Mouse (Mus musculus) B cell, adult (primary cell): ENCODE results near the gene Ilf2. TPM values are rescaled to one million over a fixed set of nuclear protein-coding genes. Genes with fewer than 3 reads are reported as not detected.

ENCODE experiments used
- total RNA-seq: library from RNA; stranded (reverse); gene quantifications from 4 replicates; pipeline ENCODE4 v1.2.4, GENCODE M21; 2023; ENCODE audit not compliant: inconsistent age

Ilf2 gene
- total RNA-seq, result 85.5 to 94.6 TPM (median 90.6 TPM) in 4 replicates

DNA sequence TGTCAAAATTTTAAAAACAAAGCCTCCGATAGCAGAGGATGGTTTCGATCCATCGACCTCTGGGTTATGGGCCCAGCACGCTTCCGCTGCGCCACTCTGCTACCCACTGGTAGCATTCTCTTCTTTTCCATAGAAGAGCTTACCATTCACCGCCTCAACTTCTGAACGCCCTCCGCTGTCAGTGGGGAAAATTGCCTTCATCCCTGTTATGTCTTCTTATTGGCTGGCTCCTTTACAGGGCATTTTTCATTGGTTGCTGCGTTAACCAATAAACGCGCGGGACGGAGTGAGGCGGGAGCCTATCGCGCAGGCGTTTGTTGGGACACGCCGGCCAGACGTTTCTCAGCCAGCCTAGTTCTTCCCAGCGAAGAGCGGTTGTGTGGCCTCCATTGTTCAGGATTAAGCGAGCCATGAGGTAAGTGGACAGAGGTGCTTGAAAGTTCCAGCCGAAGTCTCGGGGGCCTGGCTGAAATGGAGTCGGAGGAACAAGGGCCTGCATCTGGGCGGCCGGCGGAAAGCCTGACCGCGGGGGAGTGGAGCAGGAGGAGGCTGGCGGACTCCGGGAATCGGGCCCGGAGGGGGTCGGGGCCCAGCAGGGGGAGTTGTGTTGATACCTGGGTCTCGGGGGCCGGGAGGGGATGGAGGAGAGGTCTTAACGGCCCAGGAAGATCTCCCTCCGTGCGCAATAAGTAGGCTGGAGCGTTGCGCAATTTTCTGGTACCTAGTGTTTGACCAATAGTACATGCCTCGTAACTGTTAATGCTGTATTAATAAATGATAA lies at the start of gene Ilf2:
Ilf2 (plus strand) TSS at position 296 of the 781 bp plus-strand sequence.

DNA sequence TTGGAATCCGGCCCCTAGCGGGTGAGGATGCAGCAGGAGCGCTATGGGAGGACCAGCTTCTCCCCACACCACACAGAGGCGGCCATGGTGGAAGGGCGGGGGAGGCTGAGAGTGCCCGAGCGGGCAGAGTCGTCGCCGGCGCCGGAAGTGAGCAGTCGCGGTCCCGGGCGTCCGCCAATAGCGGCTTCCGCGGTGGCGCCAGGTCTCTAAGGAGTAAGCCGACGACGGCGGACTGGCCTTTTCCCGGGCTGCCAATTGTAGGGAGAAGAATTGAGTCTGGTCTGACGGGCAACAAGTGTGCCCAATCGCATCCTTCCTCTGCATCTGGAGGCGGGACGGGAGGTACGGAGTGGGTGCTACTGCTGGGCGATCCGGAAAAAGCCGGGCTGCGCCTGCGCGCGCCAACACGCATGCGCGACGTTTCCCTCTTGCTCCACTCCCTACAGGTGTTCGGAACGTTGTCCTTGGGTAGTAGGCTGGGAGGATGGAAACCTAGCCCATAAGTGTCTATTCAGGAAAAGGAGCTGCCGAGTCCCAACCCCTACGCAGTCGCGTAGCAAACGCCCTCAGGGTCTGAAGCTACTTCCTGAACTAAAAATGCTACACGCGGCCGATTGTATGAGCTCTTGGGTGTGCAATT lies 42.4 kb upstream of the Ilf2 start, which contains the start of gene Ints3:
Ints3 (minus strand) TSS at position 242 of the 640 bp plus-strand sequence.

DNA sequence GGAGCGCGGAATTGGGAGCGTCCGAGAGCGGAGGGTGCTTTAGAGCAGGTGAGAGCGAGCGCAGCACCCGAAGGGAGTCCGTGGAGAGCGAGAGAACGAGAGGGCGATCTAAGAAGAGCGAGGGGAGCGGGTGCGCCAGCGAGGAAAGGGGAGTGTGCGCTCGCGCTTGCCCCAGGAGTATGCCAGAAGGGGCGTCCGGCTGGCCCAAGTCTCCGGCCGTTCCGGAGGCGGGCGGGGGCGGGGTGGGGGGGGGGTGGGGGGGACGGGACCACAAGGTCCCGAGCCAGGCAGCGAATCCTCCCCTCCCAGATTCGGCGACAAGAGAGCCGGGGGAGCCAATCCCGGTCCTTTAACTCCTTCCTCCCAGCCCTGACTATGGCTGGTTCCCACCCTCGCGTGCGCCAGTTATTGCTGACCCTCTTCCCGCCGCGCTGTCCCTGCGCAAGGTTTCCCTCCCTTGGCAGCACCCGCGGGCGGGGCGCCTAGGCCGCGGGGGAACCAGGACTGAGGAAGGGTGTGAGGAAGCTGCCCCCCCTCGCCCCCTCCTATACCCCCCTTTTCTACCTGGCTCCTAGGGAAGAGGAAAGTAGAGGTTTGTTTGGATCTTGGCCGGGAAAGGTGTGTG lies 10.1 kb upstream of the Ilf2 start, which contains the start of gene Npr1:
Npr1 (minus strand) TSS at position 181 of the 625 bp plus-strand sequence.

DNA sequence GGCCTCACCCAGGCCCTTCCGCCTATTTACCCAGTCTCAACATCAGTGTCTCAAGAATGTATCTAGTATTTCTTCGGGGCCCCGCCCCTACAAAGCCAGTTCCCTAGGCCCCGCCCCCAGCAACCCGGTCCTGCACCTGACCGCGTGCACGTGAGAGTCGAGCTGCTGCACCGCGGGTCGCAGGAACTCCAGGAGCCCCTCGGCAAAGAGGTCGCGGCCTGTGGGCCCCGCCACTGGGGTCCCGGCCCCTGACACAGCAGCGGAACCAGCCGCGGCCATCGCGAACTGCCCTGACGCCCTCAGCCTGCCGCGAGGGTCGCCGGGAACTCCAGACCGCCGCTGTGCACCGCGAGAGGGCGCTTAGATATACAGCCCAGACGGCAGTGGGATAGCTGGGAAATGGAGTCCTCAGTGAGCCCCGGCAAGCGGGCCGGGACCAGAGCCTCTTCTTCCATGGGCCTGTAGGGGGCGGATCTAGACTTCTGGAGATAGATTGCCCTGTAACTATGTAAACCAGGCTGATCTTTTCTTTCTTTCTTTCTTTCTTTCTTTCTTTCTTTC lies 14.8 kb downstream of the Ilf2 start, which contains the start of gene Snapin:
Snapin (minus strand) TSS at position 338 of the 561 bp plus-strand sequence.

DNA sequence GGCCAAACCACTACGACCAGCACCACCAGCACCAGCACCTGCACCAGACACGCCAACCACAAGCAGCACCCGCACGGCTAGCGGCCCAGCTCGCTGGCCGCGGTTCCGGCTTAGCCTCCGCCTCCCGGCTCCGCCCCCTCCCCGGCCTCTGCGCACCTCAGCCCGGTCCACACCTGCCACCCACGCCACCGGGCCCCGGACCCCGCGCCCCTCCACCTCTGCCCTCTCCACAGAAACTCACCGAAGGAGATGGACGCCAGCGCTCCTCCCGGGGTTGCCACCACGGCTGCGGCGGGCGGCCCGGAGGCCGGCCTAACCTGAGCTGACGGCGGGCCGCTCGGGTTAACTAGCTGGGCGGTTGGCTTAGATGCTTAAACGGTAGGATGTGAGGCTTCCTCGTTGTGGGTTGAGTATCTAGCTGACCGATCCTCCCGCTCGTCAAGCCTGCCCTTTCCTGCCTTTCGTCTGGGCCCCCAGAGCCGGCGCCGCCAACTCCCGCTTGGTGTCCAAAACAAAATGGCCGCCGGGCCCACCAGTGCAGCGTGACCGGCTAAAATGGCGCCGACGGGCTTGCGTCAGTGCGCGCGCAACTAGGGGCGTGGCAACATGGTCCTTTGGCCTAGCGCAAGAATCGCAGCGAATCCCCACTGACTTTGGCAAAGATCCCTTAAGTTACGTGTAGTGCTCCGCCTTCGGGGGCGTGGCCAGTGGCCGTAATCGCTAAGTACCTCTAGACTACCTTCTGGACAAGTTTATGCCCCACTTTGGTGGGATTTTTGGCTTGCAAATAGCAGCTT lies 33.2 kb downstream of the Ilf2 start, which contains the start of gene Chtop:
Chtop (minus strand) TSS at position 549 of the 797 bp plus-strand sequence.

DNA sequence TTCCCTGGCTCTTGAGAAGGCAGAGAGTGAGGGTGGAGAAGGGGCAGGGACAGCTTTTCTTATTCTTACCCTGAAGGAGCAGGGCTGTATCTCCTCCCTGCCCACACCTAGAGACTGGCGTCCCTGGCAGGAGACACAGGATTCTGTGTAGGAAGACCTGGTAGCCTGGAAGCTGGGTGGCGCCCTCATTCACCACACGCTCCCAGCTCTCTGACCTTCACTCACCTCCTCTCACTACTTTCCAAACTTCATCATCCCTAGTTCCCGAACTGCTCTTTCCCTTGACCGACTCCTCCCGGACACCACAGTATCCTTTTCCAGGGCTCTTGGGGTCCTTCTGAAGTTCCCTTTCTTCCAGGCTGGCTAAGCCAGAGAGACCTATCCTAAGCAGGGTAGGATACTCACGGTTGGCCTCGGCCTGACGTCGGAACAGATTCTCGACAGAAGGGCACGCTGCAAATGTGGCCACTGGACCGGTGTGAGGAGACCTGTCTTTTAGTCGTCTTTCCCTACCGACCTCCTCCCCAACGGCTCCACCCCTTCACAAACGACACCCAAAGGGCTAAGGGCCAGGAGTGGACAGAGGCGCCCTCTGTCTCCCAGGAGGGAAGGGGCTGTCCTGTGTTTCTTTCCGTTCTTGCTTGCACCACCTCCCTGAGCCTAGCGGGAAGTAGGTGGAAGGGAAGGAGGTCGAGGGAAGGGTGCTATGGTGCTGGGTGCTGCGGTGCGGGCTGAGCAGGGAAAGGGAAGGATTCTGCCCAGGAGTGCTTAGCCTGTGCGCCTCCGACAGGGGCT lies 38.1 kb downstream of the Ilf2 start, which contains the start of the genes S100a1 and S100a13:
S100a1 (minus strand) TSS at position 597 of the 795 bp plus-strand sequence.
S100a13 (plus strand) TSS at position 640 of the 795 bp plus-strand sequence.

DNA sequence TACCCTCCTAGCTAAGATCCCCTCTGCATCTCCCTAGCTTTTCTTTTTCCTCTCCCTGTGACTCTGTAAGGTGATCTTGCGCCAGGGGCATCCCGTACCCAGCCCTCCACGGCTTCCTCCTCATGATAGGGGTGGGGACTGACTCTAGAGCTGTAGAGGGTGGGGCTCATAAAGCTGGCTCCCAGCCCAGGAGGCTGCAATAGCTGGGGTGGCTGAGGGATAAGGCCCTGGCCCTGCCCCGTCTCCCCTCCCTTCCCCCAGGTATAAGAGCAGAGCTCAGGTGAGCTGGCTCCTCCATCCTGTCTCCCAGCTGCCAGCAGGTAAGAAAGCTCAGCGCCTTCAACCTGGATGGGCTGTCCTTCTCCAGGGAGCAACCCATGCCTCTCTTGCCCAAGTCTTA lies 50.7 kb downstream of the Ilf2 start, which contains the start of gene S100a14:
S100a14 (plus strand) TSS at position 277 of the 400 bp plus-strand sequence.

DNA sequence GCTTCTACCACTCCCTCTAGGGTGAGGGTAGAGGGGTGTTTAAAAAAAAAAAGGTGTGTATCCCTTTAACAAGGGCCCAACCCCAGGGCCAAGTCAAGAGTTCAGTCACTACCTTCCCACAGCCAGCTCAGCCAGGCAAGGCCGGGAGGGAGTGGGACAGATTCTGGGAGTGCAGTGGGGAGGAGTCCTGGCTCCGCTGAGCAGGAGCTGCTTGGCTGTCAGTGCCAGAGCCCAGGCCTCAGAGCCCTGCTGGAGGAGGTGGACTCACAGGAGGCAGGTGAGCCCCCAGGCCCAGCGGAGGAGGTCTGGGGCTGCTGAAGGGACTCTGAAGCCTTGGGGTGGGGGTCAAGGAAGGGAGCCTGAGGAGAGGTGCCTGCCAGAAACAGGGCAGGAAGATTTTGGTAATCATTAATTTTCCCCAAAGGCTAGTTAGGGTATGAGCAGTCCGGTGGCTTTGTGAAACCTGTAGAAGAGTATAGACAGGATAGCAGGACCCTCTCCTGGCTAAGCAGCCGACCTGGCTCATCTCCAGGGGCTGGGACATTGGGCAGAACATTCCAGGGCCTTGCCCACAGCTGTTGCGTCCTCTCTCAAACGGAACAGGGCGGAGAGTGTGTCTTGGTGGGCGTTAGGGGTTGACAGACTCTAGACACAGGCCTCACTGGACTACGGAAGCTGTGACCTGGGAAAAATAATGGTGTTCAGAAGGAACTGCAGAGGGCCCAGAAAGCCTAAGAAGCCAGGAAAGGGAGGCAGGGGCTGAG lies 61.4 kb downstream of the Ilf2 start, which contains the start of gene S100a16:
S100a16 (plus strand) TSS at position 114 of the 764 bp plus-strand sequence.

Other genes starting within 250 kb of the Ilf2 start
- 90.1 to 110 TPM (median 97.2 TPM) in 4 replicates for gene Jtb, start 244.5 kb upstream of the Ilf2 start, total RNA-seq
- not detected in 4 replicates for gene Creb3l4, start 232.6 kb upstream of the Ilf2 start, total RNA-seq
- 29.2 to 30.8 TPM (median 30.3 TPM) in 4 replicates for gene Slc39a1, start 228.0 kb upstream of the Ilf2 start, total RNA-seq
- 175 to 191 TPM (median 186 TPM) in 4 replicates for gene Crtc2, start 222.0 kb upstream of the Ilf2 start, total RNA-seq
- 174 to 198 TPM (median 187 TPM) in 4 replicates for gene Dennd4b, start 210.9 kb upstream of the Ilf2 start, total RNA-seq
- 110 to 130 TPM (median 118 TPM) in 4 replicates for gene Gatad2b, start 182.9 kb upstream of the Ilf2 start, total RNA-seq
- gene Slc27a3, start 86.2 kb upstream of the Ilf2 start, total RNA-seq, result 0.99 to 2.0 TPM (median 1.6 TPM) in 4 replicates
- gene Ints3, start 42.5 kb upstream of the Ilf2 start, total RNA-seq, result 50.8 to 61.1 TPM (median 56.2 TPM) in 4 replicates
- gene Npr1, start 10.3 kb upstream of the Ilf2 start, total RNA-seq, result 0.83 TPM in 1 of 4 replicates, not detected in the others
- gene Snapin, start 14.9 kb downstream of the Ilf2 start, total RNA-seq, result 52.9 to 66.8 TPM (median 60.9 TPM) in 4 replicates
- 188 to 206 TPM (median 192 TPM) in 4 replicates for gene Chtop, start 33.4 kb downstream of the Ilf2 start, total RNA-seq
- 1.0 to 1.6 TPM in 2 of 4 replicates, not detected in the others for gene S100a1, start 38.3 kb downstream of the Ilf2 start, total RNA-seq
- gene S100a13, start 38.3 kb downstream of the Ilf2 start, total RNA-seq, result 17.0 to 22.0 TPM (median 19.6 TPM) in 4 replicates
- gene S100a14, start 50.7 kb downstream of the Ilf2 start, total RNA-seq, result 0.48 to 1.3 TPM (median 0.83 TPM) in 3 of 4 replicates, not detected in the other
- not detected in 4 replicates for gene S100a16, start 61.1 kb downstream of the Ilf2 start, total RNA-seq
- 0.27 to 1.6 TPM (median 0.86 TPM) in 3 of 4 replicates, not detected in the other for gene S100a3, start 84.5 kb downstream of the Ilf2 start, total RNA-seq
- not detected in 4 replicates for gene S100a2, start 114.1 kb downstream of the Ilf2 start, total RNA-seq
- 3.3 TPM in 1 of 4 replicates, not detected in the others for gene Gm42674, start 125.8 kb downstream of the Ilf2 start, total RNA-seq
- 51.7 to 70.7 TPM (median 60.6 TPM) in 4 replicates for gene S100a4, start 127.6 kb downstream of the Ilf2 start, total RNA-seq
- 2.0 to 6.8 TPM (median 4.0 TPM) in 4 replicates for gene S100a5, start 132.4 kb downstream of the Ilf2 start, total RNA-seq
- gene S100a6, start 136.8 kb downstream of the Ilf2 start, total RNA-seq, result 62.1 to 83.5 TPM (median 70.4 TPM) in 4 replicates
- not detected in 4 replicates for gene S100a7a, start 177.9 kb downstream of the Ilf2 start, total RNA-seq
- 4.9 to 7.9 TPM (median 6.2 TPM) in 4 replicates for gene S100a8, start 192.9 kb downstream of the Ilf2 start, total RNA-seq
- 5.4 to 8.4 TPM (median 7.1 TPM) in 4 replicates for gene S100a9, start 219.6 kb downstream of the Ilf2 start, total RNA-seq